Mouse (Mus musculus): ENCODE data around the gene Bpifa5.

Bpifa5 gene

GRCm38 (mm10) chr2:154209112-154209511, 46.7 kb downstream of the Bpifa5 start:
- DNase-seq (ENCODE audit: low spot score): no peak

DNA sequence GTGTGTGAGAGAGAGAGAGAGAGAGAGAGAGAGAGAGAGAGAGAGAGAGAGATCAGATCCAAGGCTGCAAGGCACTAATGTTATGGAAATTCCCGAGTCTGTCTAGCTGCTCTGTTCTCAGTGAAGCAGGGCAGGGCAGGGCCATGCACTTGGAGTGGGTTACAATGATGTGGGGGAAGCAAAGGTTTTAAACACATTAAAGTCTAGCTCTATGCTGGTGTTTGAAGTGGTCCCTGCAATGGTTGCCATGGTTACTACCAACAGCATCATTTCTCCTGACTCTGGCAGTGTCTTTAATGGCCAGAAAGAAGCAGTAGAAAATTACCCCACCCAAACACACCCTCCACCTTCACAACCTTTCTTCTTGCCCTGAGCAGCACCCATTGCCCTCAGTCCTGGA, 48.7 kb downstream of the Bpifa5 start:
- DNase-seq (ENCODE audit: low spot score): no peak

GRCm38 (mm10) chr2:154211881-154212280, 49.5 kb downstream of the Bpifa5 start:
- no peak for DNase-seq (ENCODE audit: low spot score)

DNA sequence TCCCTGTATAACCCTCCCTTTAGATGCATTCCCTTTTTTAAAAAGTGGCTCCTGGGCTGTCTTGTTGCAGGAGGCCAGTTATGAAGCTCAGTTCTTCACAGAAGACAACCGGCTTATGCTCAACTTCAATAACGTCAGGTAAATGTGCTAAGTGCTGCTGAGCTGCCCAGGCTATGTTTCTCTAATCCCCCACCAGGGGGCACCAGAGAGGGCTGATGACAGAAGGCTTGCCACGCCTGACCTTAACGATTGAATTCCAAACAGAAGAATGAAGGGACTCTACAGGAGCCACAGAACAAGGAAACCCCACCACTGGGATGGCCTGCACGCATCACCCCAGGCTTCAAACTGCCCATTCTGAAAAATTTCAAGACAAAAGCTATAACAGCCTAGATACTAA, 52.8 kb downstream of the Bpifa5 start:
- DNase-seq (ENCODE audit: low spot score): peak; percentile 75
